Mouse (Mus musculus): Measurements from ENCODE around the gene Mageb1. TPM values are rescaled to one million over a fixed set of nuclear protein-coding genes. Genes with fewer than 3 reads are reported as not detected.
"Not testable (repeated sequence)": the region's sequence is repeated elsewhere in the genome, so short reads cannot be mapped to it uniquely, and the experiment has no call there.

Mageb1 gene
- not detected in 2 replicates for polyA plus RNA-seq (2015; fragmentation: Nextera tagmentation; extraction: Ambion mirVana)

- not testable (repeated sequence) for H3K27ac ChIP-seq (replicated peaks); H3K27me3 ChIP-seq (replicated peaks); H3K4me3 ChIP-seq (replicated peaks); H3K36me3 ChIP-seq; H3K4me2 ChIP-seq; H3K4me1 ChIP-seq; H3K9me3 ChIP-seq (replicated peaks); ATAC-seq (ENCODE audit: low FRiP score); H3K9ac ChIP-seq (replicated peaks)
- WGBS = 10% methylated on average over 1 of the region's 1 CpGs
Measured at GRCm38 (mm10) chrX:92016233-92016632, at the start of gene Mageb1. Gene Mageb1 (minus strand): TSS chrX:92016333.

Other genes with a start within 250 kb of the Mageb1 start
- gene Mageb5, start 233.3 kb downstream of the Mageb1 start, polyA plus RNA-seq (2015; fragmentation: Nextera tagmentation; extraction: Ambion mirVana) = not detected in 2 replicates